Mouse (Mus musculus): ENCODE data around the gene Gprc5d.
A peak's percentile ranks its signal among the peaks of the same experiment; 100 is the strongest.

Gene Gprc5d

GRCm38 (mm10) chr6:135118183-135118582 lies at the start of gene Gprc5d:
Gene Gprc5d (minus strand): TSS chr6:135118283.
- no peak for DNase-seq

- DNase-seq, result no peak
Measured at GRCm38 (mm10) chr6:135166712-135167111, 48.6 kb upstream of the Gprc5d start.

- DNase-seq, result no peak
Measured at GRCm38 (mm10) chr6:135166262-135166661, 48.2 kb upstream of the Gprc5d start.

- DNase-seq, result no peak
Measured at GRCm38 (mm10) chr6:135165706-135166105, 47.6 kb upstream of the Gprc5d start.

GRCm38 (mm10) chr6:135165191-135165590 lies 47.1 kb upstream of the Gprc5d start:
- DNase-seq, result no peak

- no peak for DNase-seq
Measured at GRCm38 (mm10) chr6:135162861-135163260, 44.8 kb upstream of the Gprc5d start.

- no peak for DNase-seq
Measured at GRCm38 (mm10) chr6:135162311-135162710, 44.2 kb upstream of the Gprc5d start.

GRCm38 (mm10) chr6:135161356-135161755 lies 43.3 kb upstream of the Gprc5d start:
- DNase-seq, result no peak

- DNase-seq, result no peak
Measured at GRCm38 (mm10) chr6:135158509-135158908, 40.4 kb upstream of the Gprc5d start.

GRCm38 (mm10) chr6:135157496-135157895 lies 39.4 kb upstream of the Gprc5d start:
- no peak for DNase-seq

GRCm38 (mm10) chr6:135156597-135156996 lies 38.5 kb upstream of the Gprc5d start:
- no peak for DNase-seq

GRCm38 (mm10) chr6:135153719-135154118 lies 35.6 kb upstream of the Gprc5d start:
- DNase-seq, result no peak

GRCm38 (mm10) chr6:135150311-135150710 lies 32.2 kb upstream of the Gprc5d start:
- peak; percentile 55 for DNase-seq

- no peak for DNase-seq
Measured at GRCm38 (mm10) chr6:135149722-135150121, 31.6 kb upstream of the Gprc5d start.

- DNase-seq, result no peak
Measured at GRCm38 (mm10) chr6:135149175-135149574, 31.1 kb upstream of the Gprc5d start.

- peak; percentile 48 for DNase-seq
Measured at GRCm38 (mm10) chr6:135148506-135148905, 30.4 kb upstream of the Gprc5d start.

- DNase-seq, result no peak
Measured at GRCm38 (mm10) chr6:135145976-135146375, 27.9 kb upstream of the Gprc5d start.

- DNase-seq, result peak; percentile 54
Measured at GRCm38 (mm10) chr6:135144516-135144915, 26.4 kb upstream of the Gprc5d start.

GRCm38 (mm10) chr6:135143151-135143550 lies 25.1 kb upstream of the Gprc5d start:
- DNase-seq, result no peak

GRCm38 (mm10) chr6:135141451-135142147 lies 23.5 kb upstream of the Gprc5d start:
- DNase-seq, result no peak

GRCm38 (mm10) chr6:135138746-135139145 lies 20.7 kb upstream of the Gprc5d start:
- DNase-seq, result no peak

GRCm38 (mm10) chr6:135138207-135138606 lies 20.1 kb upstream of the Gprc5d start:
- no peak for DNase-seq

GRCm38 (mm10) chr6:135137736-135138135 lies 19.7 kb upstream of the Gprc5d start:
- DNase-seq, result no peak

- peak; percentile 30 for DNase-seq
Measured at GRCm38 (mm10) chr6:135136439-135137161, 18.5 kb upstream of the Gprc5d start.
